Mouse (Mus musculus) liver, embryonic 12.5 days (tissue): ENCODE measurements around the gene Hfe. TPM values are rescaled to one million over a fixed set of nuclear protein-coding genes. Genes with fewer than 3 reads are reported as not detected.
"Not testable (repeated sequence)": the region's sequence is repeated elsewhere in the genome, so short reads cannot be mapped to it uniquely, and the experiment has no call there.

ENCODE experiments used
- ATAC-seq: fragments of 200-750 bp; cut with Nextera tagmentation; 2 replicates; pipeline ENCODE4 v1.8.0; 2017; ENCODE audit warnings: moderate number of reproducible peaks, mild to moderate bottlenecking, moderate library complexity
- H3K27ac ChIP-seq: fragments of 300-500 bp; sonication (generic); 2 replicates; pipeline ENCODE4 v1.5.1; 2016; ENCODE audit warnings: mild to moderate bottlenecking
- H3K27me3 ChIP-seq: fragments of 300-500 bp; sonication (generic); replicated peaks from 2 replicates; pipeline ENCODE4 v1.6.1; 2016; ENCODE audit warnings: mild to moderate bottlenecking, moderate library complexity
- H3K36me3 ChIP-seq: fragments of 300-500 bp; sonication (generic); 2 replicates; pipeline ENCODE4 v1.6.1; 2016; ENCODE audit warnings: mild to moderate bottlenecking, moderate library complexity
- H3K4me1 ChIP-seq: fragments of 300-500 bp; sonication (generic); 2 replicates; pipeline ENCODE4 v1.6.1; 2016
- H3K4me2 ChIP-seq: fragments of 300-500 bp; sonication (generic); 2 replicates; pipeline ENCODE4 v1.6.1; 2016; ENCODE audit warnings: mild to moderate bottlenecking, moderate library complexity
- H3K4me3 ChIP-seq: fragments of 300-500 bp; sonication (generic); 2 replicates; pipeline ENCODE4 v1.5.1; 2016; ENCODE audit warnings: mild to moderate bottlenecking, moderate library complexity
- H3K9ac ChIP-seq: fragments of 300-500 bp; sonication (generic); 2 replicates; pipeline ENCODE4 v1.6.1; 2016; ENCODE audit warnings: mild to moderate bottlenecking, moderate library complexity
- H3K9me3 ChIP-seq: fragments of 300-500 bp; sonication (generic); replicated peaks from 2 replicates; pipeline ENCODE4 v1.6.1; 2016; ENCODE audit warnings: mild to moderate bottlenecking, moderate library complexity
- WGBS: fragments of 180-500 bp; shearing (Covaris S2); methylation state at CpG from one replicate; pipeline ENCODE4 v1.1.7; 2016; ENCODE audit not compliant: insufficient replicate concordance; 5-methylcytosine and 5-hydroxymethylcytosine counted together
- polyA plus RNA-seq: library from polyadenylated mRNA; unstranded; fragments of >200 nt; fragmentation: Nextera tagmentation; extraction: Ambion mirVana; gene quantifications from 2 replicates; pipeline ENCODE4 v1.2.1, GENCODE M21; 2016

Gene Hfe
- polyA plus RNA-seq: 4.9 and 5.7 TPM in 2 replicates

GRCm38 (mm10) chr13:23710374-23711089 lies at the start of gene Hfe:
Hfe (minus strand) TSS chr13:23710854.
- Histone ChIP-seq H3K9ac (peak within 1 kb of the TSS; percentile 70), H3K36me3 (no peaks in the 10 kb centered on the region), H3K4me1 (peaks cover 22% of the 10 kb centered on the region), H3K4me3 (peak within 1 kb of the TSS; percentile 57), H3K4me2 (peak within 1 kb of the TSS; percentile 68), H3K9me3 (no peaks in the 10 kb centered on the region), H3K27me3 (peaks cover 36% of the 10 kb centered on the region), H3K27ac (peak within 1 kb of the TSS; percentile 59)
- 2% methylated on average over 17 of the region's 17 CpGs for WGBS
- ATAC-seq: peak; percentile 49; the same call in 1 of the 2 replicates

GRCm38 (mm10) chr13:23759916-23760239 lies 49.2 kb upstream of the Hfe start:
- peak overlapping the region; percentile 85 for H3K9ac ChIP-seq
- ATAC-seq: no peak
- no peaks in the 10 kb centered on the region for H3K9me3 ChIP-seq
- H3K4me3 ChIP-seq: peak overlapping the region; percentile 63
- peaks cover 75% of the 10 kb centered on the region for H3K4me1 ChIP-seq
- H3K27me3 ChIP-seq: no peaks in the 10 kb centered on the region
- H3K27ac ChIP-seq: peak overlapping the region; percentile 99
- H3K4me2 ChIP-seq: peak overlapping the region; percentile 90
- no peaks in the 10 kb centered on the region for H3K36me3 ChIP-seq
- WGBS: 43% methylated on average over 1 of the region's 1 CpGs

DNA sequence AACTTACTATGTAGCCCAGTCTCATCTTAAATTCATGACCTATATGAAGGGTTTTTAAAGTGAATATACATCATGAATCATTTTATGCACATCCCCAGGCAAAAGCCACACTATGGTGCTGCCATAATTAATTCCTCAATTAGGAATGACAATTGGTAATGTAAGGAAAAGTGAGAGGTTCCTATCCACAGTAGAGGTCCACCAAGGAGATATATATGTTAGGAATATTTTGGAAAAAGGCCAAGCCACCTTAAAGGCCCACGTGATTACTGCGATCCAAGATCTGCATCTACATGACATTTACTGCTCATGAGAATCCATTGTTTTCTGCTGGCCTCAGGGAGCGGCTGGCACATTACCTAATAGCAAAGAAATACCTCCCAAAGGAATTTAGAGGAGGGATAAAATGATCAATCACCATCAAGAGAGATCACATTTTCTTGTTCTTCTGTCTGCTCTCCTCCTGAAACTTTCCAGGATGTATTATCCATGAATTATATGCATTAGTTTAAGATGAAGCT lies 48.7 kb upstream of the Hfe start:
- Histone ChIP-seq H3K36me3 (no peaks in the 10 kb centered on the region), H3K4me2 (peak overlapping the region; percentile 90), H3K27ac (peak overlapping the region; percentile 99), H3K27me3 (no peaks in the 10 kb centered on the region), H3K4me3 (peak overlapping the region; percentile 63; the same call in 1 of the 2 replicates), H3K9ac (peak overlapping the region; percentile 85), H3K9me3 (no peaks in the 10 kb centered on the region), H3K4me1 (peaks cover 69% of the 10 kb centered on the region)
- 86% methylated on average over 3 of the region's 3 CpGs for WGBS
- no peak for ATAC-seq

- 36% methylated on average over 3 of the region's 3 CpGs for WGBS
- Histone ChIP-seq H3K9ac (peak overlapping the region; percentile 85), H3K9me3 (no peaks in the 10 kb centered on the region), H3K27ac (peak overlapping the region; percentile 99), H3K4me3 (peak overlapping the region; percentile 48), H3K36me3 (no peaks in the 10 kb centered on the region), H3K4me2 (peak overlapping the region; percentile 90), H3K27me3 (no peaks in the 10 kb centered on the region), H3K4me1 (peaks cover 67% of the 10 kb centered on the region)
- ATAC-seq: no peak
Observed at GRCm38 (mm10) chr13:23757921-23758320, 47.3 kb upstream of the Hfe start.

DNA sequence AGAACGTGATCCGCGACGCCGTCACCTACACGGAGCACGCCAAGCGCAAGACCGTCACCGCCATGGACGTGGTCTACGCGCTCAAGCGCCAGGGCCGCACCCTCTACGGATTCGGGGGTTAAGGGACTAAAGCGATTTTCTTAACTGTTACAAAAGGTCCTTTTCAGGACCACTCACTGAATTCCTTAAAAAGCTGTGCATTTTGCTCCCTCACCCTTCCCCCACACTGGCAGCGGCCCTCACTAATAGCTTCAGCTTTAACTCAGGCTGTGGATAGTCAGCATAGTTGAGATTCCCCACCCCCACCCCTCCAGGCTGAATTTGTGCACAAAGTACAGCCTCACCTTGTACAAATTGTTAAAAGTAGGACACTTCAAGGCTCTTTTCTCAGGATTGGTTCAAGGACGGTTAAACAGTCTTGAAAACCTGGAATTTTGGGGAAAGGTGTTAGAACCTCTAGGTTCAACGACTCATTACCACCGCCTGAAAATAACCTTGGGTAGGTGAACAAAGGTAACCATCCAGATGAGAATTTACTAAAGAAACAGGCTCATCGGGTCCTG lies 46.6 kb upstream of the Hfe start:
- H3K27me3 ChIP-seq: no peaks in the 10 kb centered on the region
- peak; percentile 19 for ATAC-seq
- H3K4me3 ChIP-seq: peak overlapping the region; percentile 48
- H3K36me3 ChIP-seq: no peaks in the 10 kb centered on the region
- peak overlapping the region; percentile 99 for H3K27ac ChIP-seq
- under 1% methylated on average over 17 of the region's 23 CpGs for WGBS
- H3K9me3 ChIP-seq: no peaks in the 10 kb centered on the region
- H3K4me2 ChIP-seq: peak overlapping the region; percentile 90
- H3K9ac ChIP-seq: peak overlapping the region; percentile 85
- H3K4me1 ChIP-seq: peaks cover 66% of the 10 kb centered on the region

DNA sequence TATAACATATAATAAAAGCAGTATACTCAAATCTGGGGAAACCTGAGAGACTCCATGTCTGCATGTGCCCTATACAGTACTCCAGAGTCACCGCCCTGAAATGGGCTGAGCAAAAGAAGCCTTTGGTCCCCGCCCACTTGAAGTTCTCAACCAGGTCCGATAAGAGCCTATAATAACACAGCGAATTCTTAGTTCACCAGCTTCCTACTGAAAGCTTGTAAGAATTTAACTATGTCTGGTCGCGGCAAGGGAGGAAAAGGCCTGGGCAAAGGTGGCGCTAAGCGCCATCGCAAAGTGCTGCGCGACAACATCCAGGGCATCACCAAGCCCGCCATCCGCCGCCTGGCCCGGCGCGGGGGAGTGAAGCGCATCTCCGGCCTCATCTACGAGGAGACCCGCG lies 46.1 kb upstream of the Hfe start, which contains the start of gene Hist1h4b:
Hist1h4b (plus strand) TSS at position 224 of the 400 bp plus-strand sequence.
- H3K4me1 ChIP-seq: peaks cover 66% of the 10 kb centered on the region
- peak within 1 kb of the TSS; percentile 48 for H3K4me3 ChIP-seq
- WGBS: under 1% methylated on average over 19 of the region's 22 CpGs
- ATAC-seq: peak; percentile 72
- peak within 1 kb of the TSS; percentile 99 for H3K27ac ChIP-seq
- H3K9me3 ChIP-seq: no peaks in the 10 kb centered on the region
- H3K36me3 ChIP-seq: no peaks in the 10 kb centered on the region
- peak within 1 kb of the TSS; percentile 90 for H3K4me2 ChIP-seq
- no peaks in the 10 kb centered on the region for H3K27me3 ChIP-seq
- peak within 1 kb of the TSS; percentile 85 for H3K9ac ChIP-seq

DNA sequence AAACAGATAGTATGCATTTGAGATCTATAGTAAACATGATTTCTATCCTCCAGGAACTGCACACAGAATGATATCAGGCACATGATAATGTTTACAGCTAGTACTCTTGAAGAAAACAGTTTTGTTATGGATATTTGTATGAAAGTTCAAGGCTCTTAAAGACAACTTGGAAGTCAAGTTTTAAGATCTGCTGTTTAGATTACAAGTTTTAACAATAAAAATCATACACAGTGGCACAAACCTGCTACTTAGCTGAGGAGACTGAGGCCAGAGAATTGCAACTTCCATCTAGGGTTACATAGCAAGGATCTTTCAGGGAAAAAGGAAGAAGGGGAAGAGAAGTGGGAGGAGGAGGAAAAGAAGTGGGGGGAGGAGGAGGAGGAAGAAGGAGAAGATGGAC lies 44.3 kb upstream of the Hfe start:
- no peaks in the 10 kb centered on the region for H3K36me3 ChIP-seq

GRCm38 (mm10) chr13:23753314-23754078 lies 42.8 kb upstream of the Hfe start:
- ATAC-seq: no peak
- Histone ChIP-seq H3K4me2 (peak overlapping the region; percentile 72), H3K36me3 (no peaks in the 10 kb centered on the region), H3K4me1 (peaks cover 57% of the 10 kb centered on the region), H3K27ac (peak overlapping the region; percentile 99), H3K9me3 (no peaks in the 10 kb centered on the region), H3K27me3 (no peaks in the 10 kb centered on the region), H3K9ac (peak overlapping the region; percentile 84), H3K4me3 (peak overlapping the region; percentile 59)
- WGBS: 54% methylated on average over 4 of the region's 4 CpGs

More for the DNA sequence above, 44.3 kb upstream of the Hfe start:
- peak overlapping the region; percentile 63 for H3K9ac ChIP-seq
- ATAC-seq: no peak
- peak overlapping the region; percentile 81 for H3K27ac ChIP-seq
- H3K9me3 ChIP-seq: no peaks in the 10 kb centered on the region
- H3K4me2 ChIP-seq: no peak overlapping the region
- H3K4me1 ChIP-seq: peaks cover 59% of the 10 kb centered on the region
- H3K27me3 ChIP-seq: no peaks in the 10 kb centered on the region
- no peak overlapping the region for H3K4me3 ChIP-seq

GRCm38 (mm10) chr13:23752742-23753172 lies 42.1 kb upstream of the Hfe start:
- WGBS: 2% methylated on average over 6 of the region's 6 CpGs
- peak overlapping the region; percentile 99 for H3K27ac ChIP-seq
- no peaks in the 10 kb centered on the region for H3K36me3 ChIP-seq
- peak overlapping the region; percentile 59 for H3K4me3 ChIP-seq
- peaks cover 57% of the 10 kb centered on the region for H3K4me1 ChIP-seq
- no peak for ATAC-seq
- H3K9ac ChIP-seq: peak overlapping the region; percentile 84
- no peaks in the 10 kb centered on the region for H3K27me3 ChIP-seq
- peak overlapping the region; percentile 72 for H3K4me2 ChIP-seq
- H3K9me3 ChIP-seq: no peaks in the 10 kb centered on the region

DNA sequence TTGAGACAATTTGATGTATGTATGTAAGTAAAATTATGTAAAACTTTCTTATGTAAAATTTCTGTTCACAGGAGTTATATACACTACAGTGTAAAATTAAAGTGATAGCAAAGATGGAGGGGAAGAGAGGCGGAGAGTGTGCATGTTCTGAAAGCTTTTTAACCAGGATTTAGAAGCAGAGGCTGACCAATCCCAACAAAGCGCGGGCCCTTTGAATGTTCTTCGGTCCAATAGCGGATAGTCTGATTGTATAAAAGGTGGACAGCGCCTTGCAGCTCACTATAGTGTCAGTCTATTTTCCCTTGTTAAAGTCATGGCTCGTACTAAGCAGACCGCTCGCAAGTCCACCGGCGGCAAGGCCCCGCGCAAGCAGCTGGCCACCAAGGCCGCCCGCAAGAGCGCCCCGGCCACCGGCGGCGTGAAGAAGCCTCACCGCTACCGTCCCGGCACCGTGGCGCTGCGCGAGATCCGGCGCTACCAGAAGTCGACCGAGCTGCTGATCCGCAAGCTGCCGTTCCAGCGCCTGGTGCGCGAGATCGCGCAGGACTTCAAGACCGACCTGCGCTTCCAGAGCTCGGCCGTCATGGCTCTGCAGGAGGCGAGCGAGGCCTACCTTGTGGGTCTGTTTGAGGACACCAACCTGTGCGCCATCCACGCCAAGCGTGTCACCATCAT lies 41.5 kb upstream of the Hfe start, which contains the start of gene Hist1h3b:
Hist1h3b (plus strand) TSS at position 201 of the 675 bp plus-strand sequence.
- peak within 1 kb of the TSS; percentile 59 for H3K4me3 ChIP-seq
- peak; percentile 80 for ATAC-seq
- H3K4me2 ChIP-seq: peak within 1 kb of the TSS; percentile 72
- peak within 1 kb of the TSS; percentile 100 for H3K27ac ChIP-seq
- H3K9me3 ChIP-seq, H3K27me3 ChIP-seq, H3K36me3 ChIP-seq: not testable (repeated sequence)
- under 1% methylated on average over 16 of the region's 47 CpGs for WGBS
- peaks cover 56% of the 10 kb centered on the region for H3K4me1 ChIP-seq
- H3K9ac ChIP-seq: peak within 1 kb of the TSS; percentile 84

GRCm38 (mm10) chr13:23751478-23751956 lies 40.9 kb upstream of the Hfe start:
- Histone ChIP-seq H3K4me2 (peak overlapping the region; percentile 64), H3K4me1 (peaks cover 58% of the 10 kb centered on the region), H3K9ac (peak overlapping the region; percentile 82), H3K27ac (peak overlapping the region; percentile 100), H3K4me3 (peak overlapping the region; percentile 45), H3K36me3 (no peaks in the 10 kb centered on the region), H3K9me3 (no peaks in the 10 kb centered on the region), H3K27me3 (no peaks in the 10 kb centered on the region)
- WGBS: under 1% methylated on average over 11 of the region's 11 CpGs
- peak; percentile 7; the same call in 1 of the 2 replicates for ATAC-seq
